Mouse (Mus musculus): ENCODE data around the gene Gm21866.
"Not testable (repeated sequence)": the region's sequence is repeated elsewhere in the genome, so short reads cannot be mapped to it uniquely, and the experiment has no call there.

Gm21866 gene

DNA sequence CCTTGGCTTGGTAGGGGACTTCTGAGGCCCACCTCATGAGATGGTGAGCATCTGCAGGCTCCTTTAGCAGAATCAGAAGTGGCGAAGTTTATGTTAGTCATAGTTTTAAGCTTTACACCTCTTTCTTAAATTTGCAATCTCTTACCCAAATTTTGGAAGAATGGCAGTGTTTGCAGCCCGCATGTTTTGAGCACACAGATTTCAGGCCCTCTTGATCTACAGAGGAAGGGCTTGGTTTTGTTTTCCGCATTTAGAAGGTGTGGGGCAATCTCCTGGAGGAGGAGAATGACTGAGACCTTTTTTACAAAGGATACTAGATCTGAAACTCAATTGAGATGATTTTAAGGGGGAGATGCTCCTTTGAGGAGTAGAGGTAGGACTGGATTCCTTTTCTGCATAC lies at the start of gene Gm21866:
Gm21866 (minus strand) TSS at position 101 of the 400 bp plus-strand sequence.
- not testable (repeated sequence) for DNase-seq (ENCODE audit: low spot score in 2 of 2)

GRCm38 (mm10) chrY:13493726-13494125 lies 28.3 kb upstream of the Gm21866 start, which contains the start of gene Gm20773:
Gene Gm20773 (plus strand): TSS chrY:13494026.
- DNase-seq (ENCODE audit: low spot score in 2 of 2) = not testable (repeated sequence)
